In genomic region chr2:163670872-163671594, GRCm38 (mm10) we compare ENCODE assay signal across 22 mouse cellular contexts. TPM values are rescaled to one million over a fixed set of nuclear protein-coding genes. Genes with fewer than 3 reads are reported as not detected.
DNase-seq lines count a peak whose midpoint lies in the region; ATAC-seq and TF ChIP-seq lines count a peak whose summit lies in the region.
"Had no signal": no experiment of that assay in that cellular context is flagged by ENCODE, and none has a peak within 500 bp of the region (broad histone marks: within the 10 kb centered on the region; RNA-seq: fewer than 3 reads in every experiment).

No protein-coding gene starts in this region.

- 41% methylated on average over 11 of the region's 11 CpGs for WGBS in heart, embryonic 13.5 days
- 54% methylated on average over 11 of the region's 11 CpGs for WGBS in olfactory bulb, adult 2 months

- no peak overlapping the region for H3K4me3 ChIP-seq in layer of hippocampus, adult 2 months
- no peak overlapping the region for H3K4me3 ChIP-seq in heart, embryonic 13.5 days
- no peak overlapping the region for H3K4me3 ChIP-seq in olfactory bulb, adult 2 months (ENCODE audit: insufficient read depth, low read depth, low read length)
- H3K4me3 ChIP-seq: embryonic facial prominence, embryonic 10.5 days; erythroblast, embryonic 14.5 days; hindbrain, embryonic 12.5 days; limb, embryonic 10.5 days; midbrain, embryonic 12.5 days; neural tube, embryonic 15.5 days had no signal

- H3K9ac ChIP-seq in heart, embryonic 13.5 days, result 0 out of 2 replicates have a peak overlapping the region, but pooled peaks have one; percentile 14
- H3K9ac ChIP-seq: hindbrain, embryonic 12.5 days; midbrain, embryonic 12.5 days; neural tube, embryonic 15.5 days had no signal

- peaks cover 7% of the 10 kb centered on the region for H3K36me3 ChIP-seq in heart, embryonic 13.5 days
- H3K36me3 ChIP-seq: hindbrain, embryonic 12.5 days; midbrain, embryonic 12.5 days; neural tube, embryonic 15.5 days had no signal

- H3K9me3 ChIP-seq in heart, embryonic 13.5 days, result no peaks in the 10 kb centered on the region; the same call in 1 of the 2 replicates
- H3K9me3 ChIP-seq: embryonic facial prominence, embryonic 10.5 days; hindbrain, embryonic 12.5 days; limb, embryonic 10.5 days; midbrain, embryonic 12.5 days; neural tube, embryonic 15.5 days had no signal

- TF ChIP-seq CTCF in layer of hippocampus, adult 2 months (conservative IDR thresholded peaks at IDR 0.05), result no peak
- no peak for TF ChIP-seq CTCF in olfactory bulb, adult 2 months (IDR thresholded peaks at IDR 0.05; ENCODE audit: insufficient read depth, low read depth, low read length)

- peak; percentile 53 to 60 for DNase-seq in heart, adult 18-20 months
- no peak for DNase-seq in heart, postnatal 36 days
- DNase-seq in layer of hippocampus, adult 2 months (ENCODE audit: low spot score in 2 of 2), result no peak
- no peak for DNase-seq in layer of hippocampus, adult 9-11 months
- no peak for DNase-seq in B cell, adult 2 months
- no peak for DNase-seq in cerebellum, adult 8-10 months
- DNase-seq: cerebellum, postnatal 14 days; gastrocnemius, postnatal 10 days; kidney, postnatal 4 days; layer of hippocampus, postnatal 36 days; spleen, adult 18-20 months; thymus, postnatal 36 days had no signal

- intact Hi-C loops in heart, postnatal 36 days (cut with DNase I), result loop anchor here (2.0 kb wide), 1 partner anchor 14 kb away; no protein-coding TSS in a partner anchor

- no peaks in the 10 kb centered on the region for H3K27me3 ChIP-seq in heart, embryonic 13.5 days (replicated peaks)
- H3K27me3 ChIP-seq: hindbrain, embryonic 12.5 days; midbrain, embryonic 12.5 days; neural tube, embryonic 15.5 days; Patski had no signal

- H3K4me1 ChIP-seq in heart, embryonic 13.5 days, result peaks cover 48% of the 10 kb centered on the region
- H3K4me1 ChIP-seq in olfactory bulb, adult 2 months (ENCODE audit: control insufficient read depth, insufficient read depth, low read length), result peaks cover 25% of the 10 kb centered on the region

- H3K27ac ChIP-seq in layer of hippocampus, adult 2 months, result peak overlapping the region; percentile 16; the same call in 1 of the 2 replicates
- H3K27ac ChIP-seq in heart, embryonic 13.5 days (replicated peaks), result peak overlapping the region; percentile 86
- H3K27ac ChIP-seq in olfactory bulb, adult 2 months (ENCODE audit: insufficient read depth, low read depth, low read length), result peak overlapping the region; percentile 71
- H3K27ac ChIP-seq: embryonic facial prominence, embryonic 10.5 days; hindbrain, embryonic 12.5 days; limb, embryonic 10.5 days; midbrain, embryonic 12.5 days; neural tube, embryonic 15.5 days had no signal

- TF ChIP-seq POLR2A in olfactory bulb, adult 2 months (IDR thresholded peaks at IDR 0.05; ENCODE audit: insufficient read depth, low read depth, low read length), result no peak

- peak overlapping the region; percentile 42 for H3K4me2 ChIP-seq in heart, embryonic 13.5 days
- H3K4me2 ChIP-seq: hindbrain, embryonic 12.5 days; midbrain, embryonic 12.5 days; neural tube, embryonic 15.5 days had no signal

- ATAC-seq in heart, embryonic 13.5 days (ENCODE audit: extremely low read depth, insufficient number of reproducible peaks, low FRiP score, low TSS enrichment), result no peak
- ATAC-seq: forebrain, embryonic 16.5 days; Patski had no signal

RNA-seq across cellular contexts. Expression of gene Pkig, which starts 12.8 kb away (rescaled TPM):
- 100 to 1,000 TPM; 219 to 232 TPM for total RNA-seq in heart, adult 18-20 months (2021)
- 100 to 1,000 TPM; 221 to 229 TPM for total RNA-seq in heart, postnatal 36 days (2021)
- 10 to 100 TPM; 93.7 to 93.9 TPM for total RNA-seq in layer of hippocampus, adult 2 months (2021)
- 233 and 270 TPM in 2 replicates for polyA plus RNA-seq in heart, embryonic 13.5 days (2015; fragmentation: Nextera tagmentation; extraction: Ambion mirVana)
- polyA plus RNA-seq in olfactory bulb, adult 2 months (2012; ENCODE audit: insufficient read depth, insufficient read length, low replicate concordance, missing spikeins), result not detected in 2 replicates

RNA-seq across cellular contexts. Expression of gene Serinc3, which starts 26.1 kb away (rescaled TPM):
- 100 to 1,000 TPM; 284 to 364 TPM for total RNA-seq in heart, adult 18-20 months (2021)
- 100 to 1,000 TPM; 316 to 421 TPM for total RNA-seq in heart, postnatal 36 days (2021)
- 100 to 1,000 TPM; 198 to 204 TPM for total RNA-seq in layer of hippocampus, adult 2 months (2021)
- polyA plus RNA-seq in heart, embryonic 13.5 days (2015; fragmentation: Nextera tagmentation; extraction: Ambion mirVana), result 50.1 and 51.8 TPM in 2 replicates
- 82.6 TPM in 1 of 2 replicates, not detected in the other for polyA plus RNA-seq in olfactory bulb, adult 2 months (2012; ENCODE audit: insufficient read depth, insufficient read length, low replicate concordance, missing spikeins)

Comparison
In these comparisons a context has a peak if more than half of its experiments do, and no peak if none do; other contexts are left out.
1. DNase-seq: peak in heart, adult 18-20 months (2 of 2); none in heart, postnatal 36 days (0 of 2), layer of hippocampus, adult 2 months (0 of 2), layer of hippocampus, adult 9-11 months (single experiment), B cell, adult 2 months (0 of 2) and cerebellum, adult 8-10 months (single experiment).
2. H3K27ac ChIP-seq: peak in every context shown above with its lines; median percentile 86 in heart, embryonic 13.5 days; 71 in olfactory bulb, adult 2 months; 16 in layer of hippocampus, adult 2 months.